Mouse (Mus musculus): ENCODE measurements at regions not wholly inside any gene's neighbourhood (a gene's known extent, or its start where the extent isn't known, plus 50 kb on each side); places are given as distances from the start of the nearest gene placed in this dataset.

- TF ChIP-seq CTCF (IDR thresholded peaks at IDR 0.05; ENCODE audit: extremely low read depth, insufficient read depth, low read length) (no peak), POLR2A (IDR thresholded peaks at IDR 0.05; ENCODE audit: extremely low read depth, insufficient read depth, low read length) (no peak)
Observed at GRCm38 (mm10) chr3:118494611-118495010, 67.3 kb upstream of the Dpyd start.

Measured in cortical plate, adult 2 months (tissue).